11 mouse cellular contexts compared by ENCODE assay signal in genomic region chr11:115673471-115674234, GRCm38 (mm10). TPM values are rescaled to one million over a fixed set of nuclear protein-coding genes. Genes with fewer than 3 reads are reported as not detected.
A peak's percentile ranks its signal among the peaks of the same experiment; 100 is the strongest.
DNase-seq lines count a peak whose midpoint lies in the region; ATAC-seq and TF ChIP-seq lines count a peak whose summit lies in the region.
"Had no signal": no experiment of that assay in that cellular context is flagged by ENCODE, and none has a peak within 500 bp of the region (broad histone marks: within the 10 kb centered on the region; RNA-seq: fewer than 3 reads in every experiment).

No protein-coding gene starts in this region.

- no peak for DNase-seq in heart, postnatal 36 days
- no peak for DNase-seq in thymus, adult 2 months
- no peak for DNase-seq in thymus, postnatal 25 days
- peak; percentile 67 to 71 for DNase-seq in left cerebral cortex, adult 18-20 months (ENCODE audit: low spot score in 2 of 2)
- peak; percentile 83 for DNase-seq in telencephalon, adult 2 months (ENCODE audit: low read depth, low spot score)
- DNase-seq in ovary, postnatal 14 days (ENCODE audit: low spot score): no peak

- H3K27ac ChIP-seq in heart, embryonic 13.5 days (replicated peaks): peak overlapping the region; percentile 68
- H3K27ac ChIP-seq in thymus, adult 2 months (ENCODE audit: control insufficient read depth, insufficient read depth, low read length): peak overlapping the region; percentile 50; the same call in 1 of the 2 replicates
- no peak overlapping the region for H3K27ac ChIP-seq in hindbrain, embryonic 13.5 days
- H3K27ac ChIP-seq: hindbrain, embryonic 14.5 days had no signal

- no peak for TF ChIP-seq CTCF in thymus, adult 2 months (IDR thresholded peaks at IDR 0.05; ENCODE audit: borderline replicate concordance, control insufficient read depth, extremely low read depth, insufficient read depth, low read length, poor library complexity)

- no peak for ATAC-seq in heart, embryonic 13.5 days (ENCODE audit: extremely low read depth, insufficient number of reproducible peaks, low FRiP score, low TSS enrichment)
- ATAC-seq in hindbrain, embryonic 13.5 days (ENCODE audit: low FRiP score): no peak
- ATAC-seq: lung, postnatal 0 days had no signal

- H3K4me3 ChIP-seq in heart, embryonic 13.5 days: no peak overlapping the region
- H3K4me3 ChIP-seq in thymus, adult 2 months (ENCODE audit: control insufficient read depth, insufficient read depth, low read length): no peak overlapping the region
- no peak overlapping the region for H3K4me3 ChIP-seq in hindbrain, embryonic 13.5 days
- H3K4me3 ChIP-seq: myocyte had no signal

- no peak for TF ChIP-seq POLR2A in thymus, adult 2 months (IDR thresholded peaks at IDR 0.05; ENCODE audit: control insufficient read depth, extremely low read depth, insufficient read depth, low read length, poor library complexity)

- H3K9me3 ChIP-seq in heart, embryonic 13.5 days: no peaks in the 10 kb centered on the region
- no peaks in the 10 kb centered on the region for H3K9me3 ChIP-seq in hindbrain, embryonic 13.5 days

- 70% methylated on average over 9 of the region's 9 CpGs for WGBS in heart, embryonic 13.5 days
- 55% methylated on average over 9 of the region's 9 CpGs for WGBS in thymus, adult 2 months
- 90% methylated on average over 9 of the region's 9 CpGs for WGBS in hindbrain, embryonic 13.5 days

- peak overlapping the region; percentile 18; the same call in 1 of the 2 replicates for H3K4me2 ChIP-seq in heart, embryonic 13.5 days
- H3K4me2 ChIP-seq in hindbrain, embryonic 13.5 days: no peak overlapping the region
- H3K4me2 ChIP-seq: hindbrain, embryonic 14.5 days had no signal

- peaks cover 16% of the 10 kb centered on the region for H3K36me3 ChIP-seq in heart, embryonic 13.5 days
- H3K36me3 ChIP-seq in thymus, adult 2 months (ENCODE audit: control insufficient read depth, insufficient read depth, low read length): no peaks in the 10 kb centered on the region
- H3K36me3 ChIP-seq in hindbrain, embryonic 13.5 days: peaks cover 12% of the 10 kb centered on the region

- no peaks in the 10 kb centered on the region for H3K27me3 ChIP-seq in heart, embryonic 13.5 days (replicated peaks)
- no peaks in the 10 kb centered on the region for H3K27me3 ChIP-seq in thymus, adult 2 months (ENCODE audit: control insufficient read depth, insufficient read depth, low read length)
- no peaks in the 10 kb centered on the region for H3K27me3 ChIP-seq in hindbrain, embryonic 13.5 days

- intact Hi-C loops in heart, postnatal 36 days (cut with DNase I): no loop called here

- peaks cover 60% of the 10 kb centered on the region for H3K4me1 ChIP-seq in heart, embryonic 13.5 days
- peaks cover 49% of the 10 kb centered on the region for H3K4me1 ChIP-seq in thymus, adult 2 months (replicated peaks; ENCODE audit: control insufficient read depth, insufficient read depth, low read length)
- H3K4me1 ChIP-seq in hindbrain, embryonic 13.5 days (replicated peaks): peaks cover 34% of the 10 kb centered on the region

- H3K9ac ChIP-seq in heart, embryonic 13.5 days: no peak overlapping the region
- no peak overlapping the region for H3K9ac ChIP-seq in hindbrain, embryonic 13.5 days
- H3K9ac ChIP-seq: hindbrain, embryonic 14.5 days had no signal

RNA-seq across cellular contexts. Expression of gene Grb2, which starts 34.7 kb away (rescaled TPM):
- 86.6 and 90.0 TPM in 2 replicates for polyA plus RNA-seq in heart, embryonic 13.5 days (2015; fragmentation: Nextera tagmentation; extraction: Ambion mirVana)
- 100 to 1,000 TPM; 102 to 110 TPM for total RNA-seq in heart, postnatal 36 days (2021)
- polyA plus RNA-seq in thymus, adult 2 months (2012; rRNA removed): 81.7 and 82.8 TPM in 2 replicates
- total RNA-seq in left cerebral cortex, adult 18-20 months (2021): 100 to 1,000 TPM; 204 to 206 TPM
- polyA plus RNA-seq in hindbrain, embryonic 13.5 days (2015; fragmentation: Nextera tagmentation; extraction: Ambion mirVana): 184 and 196 TPM in 2 replicates

RNA-seq across cellular contexts. Expression of gene Slc25a19, which starts 45.6 kb away (rescaled TPM):
- polyA plus RNA-seq in heart, embryonic 13.5 days (2015; fragmentation: Nextera tagmentation; extraction: Ambion mirVana): 36.4 and 37.2 TPM in 2 replicates
- 10 to 100 TPM; 35.5 to 38.8 TPM for total RNA-seq in heart, postnatal 36 days (2021)
- 98.5 and 98.6 TPM in 2 replicates for polyA plus RNA-seq in thymus, adult 2 months (2012; rRNA removed)
- 10 to 100 TPM; 55.2 to 60.6 TPM for total RNA-seq in left cerebral cortex, adult 18-20 months (2021)
- 35.6 and 41.1 TPM in 2 replicates for polyA plus RNA-seq in hindbrain, embryonic 13.5 days (2015; fragmentation: Nextera tagmentation; extraction: Ambion mirVana)

Comparison
In these comparisons a context has a peak if more than half of its experiments do, and no peak if none do; other contexts are left out.
1. DNase-seq: peak in left cerebral cortex, adult 18-20 months (2 of 2) and telencephalon, adult 2 months (single experiment); none in heart, postnatal 36 days (0 of 2), thymus, adult 2 months (single experiment), thymus, postnatal 25 days (single experiment) and ovary, postnatal 14 days (single experiment).